ENCODE assay signal across 10 mouse cellular contexts in the genomic region with DNA sequence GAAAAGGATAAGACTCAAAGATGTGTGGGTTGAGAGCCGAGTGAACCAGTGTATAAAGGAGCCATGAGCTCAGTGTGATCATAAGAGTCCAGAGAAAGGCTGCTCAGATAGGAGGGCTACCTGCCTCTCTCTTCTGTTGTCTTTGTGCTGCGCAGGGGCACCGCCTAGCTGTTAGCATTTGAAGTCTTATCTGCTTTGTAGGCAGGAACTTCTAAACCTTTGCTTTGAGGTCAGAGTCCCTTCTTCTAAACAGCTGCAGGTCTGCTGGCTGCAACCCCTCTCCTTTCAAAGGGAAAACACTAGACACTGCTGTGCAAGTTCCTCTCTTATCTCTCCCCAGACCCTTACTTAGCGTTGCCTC. TPM values are rescaled to one million over a fixed set of nuclear protein-coding genes. Genes with fewer than 3 reads are reported as not detected.
DNase-seq lines count a peak whose midpoint lies in the region; ATAC-seq and TF ChIP-seq lines count a peak whose summit lies in the region.
"Had no signal": no experiment of that assay in that cellular context is flagged by ENCODE, and none has a peak within 500 bp of the region (broad histone marks: within the 10 kb centered on the region; RNA-seq: fewer than 3 reads in every experiment).

No protein-coding gene starts in this region.

- H3K4me2 ChIP-seq in kidney, embryonic 16.5 days (replicated peaks; ENCODE audit: low read depth, low read length), result no peak overlapping the region
- peak overlapping the region; percentile 30; the same call in 1 of the 2 replicates for H3K4me2 ChIP-seq in intestine, postnatal 0 days (replicated peaks; ENCODE audit: low read depth)

- peak; percentile 62 for TF ChIP-seq CTCF in intestine, postnatal 0 days (IDR thresholded peaks at IDR 0.05; ENCODE audit: low read depth)

- WGBS in kidney, embryonic 16.5 days, result 87% methylated on average over 4 of the region's 4 CpGs
- 42% methylated on average over 4 of the region's 4 CpGs for WGBS in intestine, postnatal 0 days

- no peak for ATAC-seq in kidney, embryonic 16.5 days (ENCODE audit: low FRiP score, low TSS enrichment)
- ATAC-seq in intestine, postnatal 0 days, result peak; percentile 48
- ATAC-seq: hindbrain, embryonic 16.5 days had no signal

- peak; percentile 11 for DNase-seq in kidney, adult 11 months
- DNase-seq in ES-CJ7 (ENCODE audit: low read depth, low spot score), result peak; percentile 43
- DNase-seq in thymus, postnatal 14 days, result peak; percentile 76
- no peak for DNase-seq in left cerebral cortex, postnatal 10 days (ENCODE audit: extremely low spot score in 1 of 2, low spot score in 2 of 2)
- no peak for DNase-seq in cerebellum, adult 9-10 months
- no peak for DNase-seq in gastrocnemius, postnatal 14 days
- DNase-seq: cerebellum, postnatal 36 days had no signal

- no peaks in the 10 kb centered on the region for H3K27me3 ChIP-seq in kidney, embryonic 16.5 days (ENCODE audit: insufficient read depth, low read length)
- H3K27me3 ChIP-seq in intestine, postnatal 0 days (replicated peaks; ENCODE audit: control insufficient read depth, insufficient read depth, low read length), result no peaks in the 10 kb centered on the region

- no peak overlapping the region for H3K4me3 ChIP-seq in kidney, embryonic 16.5 days (ENCODE audit: low read length)
- H3K4me3 ChIP-seq in intestine, postnatal 0 days (ENCODE audit: low read depth, low read length), result no peak overlapping the region

- no peaks in the 10 kb centered on the region for H3K4me1 ChIP-seq in kidney, embryonic 16.5 days (ENCODE audit: insufficient read depth, low read length)
- peaks cover 13% of the 10 kb centered on the region for H3K4me1 ChIP-seq in intestine, postnatal 0 days (replicated peaks; ENCODE audit: control insufficient read depth, insufficient read depth, low read length)

- no peak overlapping the region for H3K9ac ChIP-seq in kidney, embryonic 16.5 days (replicated peaks; ENCODE audit: low read length)
- H3K9ac ChIP-seq in intestine, postnatal 0 days (ENCODE audit: low read depth, low read length), result no peak overlapping the region

- peaks cover 50% of the 10 kb centered on the region for H3K36me3 ChIP-seq in kidney, embryonic 16.5 days (ENCODE audit: insufficient read depth, low read length)
- peaks cover 21% of the 10 kb centered on the region for H3K36me3 ChIP-seq in intestine, postnatal 0 days (ENCODE audit: control insufficient read depth, insufficient read depth)

- no peaks in the 10 kb centered on the region for H3K9me3 ChIP-seq in kidney, embryonic 16.5 days (ENCODE audit: low read length)
- no peaks in the 10 kb centered on the region for H3K9me3 ChIP-seq in intestine, postnatal 0 days (ENCODE audit: control insufficient read depth)

- intact Hi-C loops in left cerebral cortex, postnatal 10 days (cut with DNase I), result loop anchor here (5.0 kb wide), 1 partner anchor 81 kb away; no protein-coding TSS in a partner anchor
- intact Hi-C loops in gastrocnemius, postnatal 14 days (cut with DNase I; ENCODE audit: low total_unique reads), result loop anchor here (5.0 kb wide), 1 partner anchor 81 kb away; no protein-coding TSS in a partner anchor

- H3K27ac ChIP-seq in kidney, embryonic 16.5 days (ENCODE audit: low read length), result no peak overlapping the region
- H3K27ac ChIP-seq in intestine, postnatal 0 days (ENCODE audit: low read depth, low read length), result peak overlapping the region; percentile 92

RNA-seq across cellular contexts. Expression of a gene that starts 27.5 kb away (rescaled TPM):
- polyA plus RNA-seq in kidney, embryonic 16.5 days (2015; fragmentation: Nextera tagmentation; extraction: Ambion mirVana), result 202 and 212 TPM in 2 replicates
- 90.5 and 97.9 TPM in 2 replicates for polyA plus RNA-seq in intestine, postnatal 0 days (2015; fragmentation: Nextera tagmentation; extraction: Ambion mirVana)
- total RNA-seq in left cerebral cortex, postnatal 10 days (2021), result 10 to 100 TPM; 11.9 to 12.0 TPM
- 10 to 100 TPM; 12.2 to 15.3 TPM for total RNA-seq in gastrocnemius, postnatal 14 days (2021)

Comparison
In these comparisons a context has a peak if more than half of its experiments do, and no peak if none do; other contexts are left out.
1. DNase-seq: peak in kidney, adult 11 months (single experiment), ES-CJ7 (single experiment) and thymus, postnatal 14 days (single experiment); none in left cerebral cortex, postnatal 10 days (0 of 2), cerebellum, adult 9-10 months (single experiment) and gastrocnemius, postnatal 14 days (single experiment).